Mouse (Mus musculus): ENCODE measurements around the gene Tmed8. TPM values are rescaled to one million over a fixed set of nuclear protein-coding genes. Genes with fewer than 3 reads are reported as not detected.

Gene Tmed8
- polyA plus RNA-seq, 1 experiment = 0.01 TPM

- Histone ChIP-seq H3K9me3 (ENCODE audit: control insufficient read depth, low read length) (peaks cover 15% of the 10 kb centered on the region), H3K4me3 (replicated peaks) (peak within 1 kb of the TSS; percentile 97), H3K27me3 (ENCODE audit: control insufficient read depth) (no peaks in the 10 kb centered on the region), H3K36me3 (ENCODE audit: control insufficient read depth) (peaks cover 9% of the 10 kb centered on the region), H3K4me1 (ENCODE audit: control insufficient read depth) (peaks cover 25% of the 10 kb centered on the region)
- TF ChIP-seq TAL1 (IDR thresholded peaks at IDR 0.05; ENCODE audit: low read length) (no peak), GATA1 (IDR thresholded peaks at IDR 0.05; ENCODE audit: low read length) (no peak)
Measured at GRCm38 (mm10) chr12:87147395-87148089, 52.7 kb downstream of the Tmed8 start, which contains the start of gene Pomt2. Gene Pomt2, minus strand, starts transcription at chr12:87147968.

- H3K9me3 ChIP-seq (ENCODE audit: control insufficient read depth, low read length) = peaks cover 12% of the 10 kb centered on the region
- H3K4me3 ChIP-seq (replicated peaks) = peak within 1 kb of the TSS; percentile 97
- no peaks in the 10 kb centered on the region for H3K27me3 ChIP-seq (ENCODE audit: control insufficient read depth)
- TF ChIP-seq GATA1 (IDR thresholded peaks at IDR 0.05; ENCODE audit: low read length) = no peak
- no peak for TF ChIP-seq TAL1 (IDR thresholded peaks at IDR 0.05; ENCODE audit: low read length)
- peaks cover 25% of the 10 kb centered on the region for H3K4me1 ChIP-seq (ENCODE audit: control insufficient read depth)
- peaks cover 9% of the 10 kb centered on the region for H3K36me3 ChIP-seq (ENCODE audit: control insufficient read depth)
Measured at GRCm38 (mm10) chr12:87146966-87147365, 53.3 kb downstream of the Tmed8 start, which contains the start of gene Gstz1. Gene Gstz1, plus strand, starts transcription at chr12:87147165.

GRCm38 (mm10) chr12:87142156-87142555 is 58.1 kb downstream of the Tmed8 start:
- H3K4me3 ChIP-seq (replicated peaks) = no peak overlapping the region
- H3K9me3 ChIP-seq (ENCODE audit: control insufficient read depth, low read length) = no peaks in the 10 kb centered on the region
- peaks cover 7% of the 10 kb centered on the region for H3K36me3 ChIP-seq (ENCODE audit: control insufficient read depth)
- peaks cover 15% of the 10 kb centered on the region for H3K4me1 ChIP-seq (ENCODE audit: control insufficient read depth)
- TF ChIP-seq TAL1 (IDR thresholded peaks at IDR 0.05; ENCODE audit: low read length) = no peak
- TF ChIP-seq GATA1 (IDR thresholded peaks at IDR 0.05; ENCODE audit: low read length) = no peak
- H3K27me3 ChIP-seq (ENCODE audit: control insufficient read depth) = no peaks in the 10 kb centered on the region

GRCm38 (mm10) chr12:87138768-87139167 is 61.5 kb downstream of the Tmed8 start:
- Histone ChIP-seq H3K4me3 (replicated peaks) (no peak overlapping the region), H3K4me1 (ENCODE audit: control insufficient read depth) (no peaks in the 10 kb centered on the region), H3K27me3 (ENCODE audit: control insufficient read depth) (no peaks in the 10 kb centered on the region), H3K36me3 (ENCODE audit: control insufficient read depth) (peaks cover 7% of the 10 kb centered on the region), H3K9me3 (ENCODE audit: control insufficient read depth, low read length) (no peaks in the 10 kb centered on the region)
- TF ChIP-seq GATA1 (IDR thresholded peaks at IDR 0.05; ENCODE audit: low read length) (no peak), TAL1 (IDR thresholded peaks at IDR 0.05; ENCODE audit: low read length) (no peak)

GRCm38 (mm10) chr12:87138342-87138701 is 61.9 kb downstream of the Tmed8 start:
- no peaks in the 10 kb centered on the region for H3K9me3 ChIP-seq (ENCODE audit: control insufficient read depth, low read length)
- H3K4me3 ChIP-seq (replicated peaks) = no peak overlapping the region
- no peaks in the 10 kb centered on the region for H3K4me1 ChIP-seq (ENCODE audit: control insufficient read depth)
- TF ChIP-seq TAL1 (IDR thresholded peaks at IDR 0.05; ENCODE audit: low read length) (no peak), GATA1 (IDR thresholded peaks at IDR 0.05; ENCODE audit: low read length) (no peak)
- no peaks in the 10 kb centered on the region for H3K27me3 ChIP-seq (ENCODE audit: control insufficient read depth)
- H3K36me3 ChIP-seq (ENCODE audit: control insufficient read depth) = peaks cover 7% of the 10 kb centered on the region

- TF ChIP-seq TAL1 (IDR thresholded peaks at IDR 0.05; ENCODE audit: low read length) (no peak), GATA1 (IDR thresholded peaks at IDR 0.05; ENCODE audit: low read length) (no peak)
- H3K4me3 ChIP-seq (replicated peaks) = no peak overlapping the region
- H3K4me1 ChIP-seq (ENCODE audit: control insufficient read depth) = peaks cover 5% of the 10 kb centered on the region
- peaks cover 7% of the 10 kb centered on the region for H3K36me3 ChIP-seq (ENCODE audit: control insufficient read depth)
- H3K27me3 ChIP-seq (ENCODE audit: control insufficient read depth) = no peaks in the 10 kb centered on the region
- H3K9me3 ChIP-seq (ENCODE audit: control insufficient read depth, low read length) = no peaks in the 10 kb centered on the region
Measured at GRCm38 (mm10) chr12:87137439-87138341, 62.6 kb downstream of the Tmed8 start.

GRCm38 (mm10) chr12:87132784-87133183 is 67.5 kb downstream of the Tmed8 start:
- Histone ChIP-seq H3K4me3 (replicated peaks) (no peak overlapping the region), H3K4me1 (ENCODE audit: control insufficient read depth) (peaks cover 11% of the 10 kb centered on the region), H3K27me3 (ENCODE audit: control insufficient read depth) (no peaks in the 10 kb centered on the region), H3K9me3 (ENCODE audit: control insufficient read depth, low read length) (no peaks in the 10 kb centered on the region), H3K36me3 (ENCODE audit: control insufficient read depth) (peaks cover 20% of the 10 kb centered on the region)
- TF ChIP-seq GATA1 (IDR thresholded peaks at IDR 0.05; ENCODE audit: low read length) = no peak
- TF ChIP-seq TAL1 (IDR thresholded peaks at IDR 0.05; ENCODE audit: low read length) = no peak

- no peak overlapping the region for H3K4me3 ChIP-seq (replicated peaks)
- peaks cover 11% of the 10 kb centered on the region for H3K4me1 ChIP-seq (ENCODE audit: control insufficient read depth)
- TF ChIP-seq GATA1 (IDR thresholded peaks at IDR 0.05; ENCODE audit: low read length) (no peak), TAL1 (IDR thresholded peaks at IDR 0.05; ENCODE audit: low read length) (no peak)
- no peaks in the 10 kb centered on the region for H3K27me3 ChIP-seq (ENCODE audit: control insufficient read depth)
- no peaks in the 10 kb centered on the region for H3K9me3 ChIP-seq (ENCODE audit: control insufficient read depth, low read length)
- H3K36me3 ChIP-seq (ENCODE audit: control insufficient read depth) = peaks cover 20% of the 10 kb centered on the region
Measured at GRCm38 (mm10) chr12:87132210-87132609, 68.0 kb downstream of the Tmed8 start.

- Histone ChIP-seq H3K4me3 (replicated peaks) (no peak overlapping the region), H3K4me1 (ENCODE audit: control insufficient read depth) (peaks cover 11% of the 10 kb centered on the region), H3K36me3 (ENCODE audit: control insufficient read depth) (peaks cover 22% of the 10 kb centered on the region), H3K9me3 (ENCODE audit: control insufficient read depth, low read length) (no peaks in the 10 kb centered on the region), H3K27me3 (ENCODE audit: control insufficient read depth) (no peaks in the 10 kb centered on the region)
- TF ChIP-seq GATA1 (IDR thresholded peaks at IDR 0.05; ENCODE audit: low read length) (no peak), TAL1 (IDR thresholded peaks at IDR 0.05; ENCODE audit: low read length) (no peak)
Measured at GRCm38 (mm10) chr12:87131619-87132018, 68.6 kb downstream of the Tmed8 start.

Data from erythroblast, embryonic 14.5 days (primary cell).